Mouse (Mus musculus): Measurements from ENCODE around the gene Robo2. TPM values are rescaled to one million over a fixed set of nuclear protein-coding genes. Genes with fewer than 3 reads are reported as not detected.

The Robo2 gene
- polyA plus RNA-seq, 1 experiment from 2014 or later: 0.01 TPM

- Histone ChIP-seq H3K36me3 (ENCODE audit: inconsistent target) (no peaks in the 10 kb centered on the region), H3K4me3 (ENCODE audit: inconsistent target) (no peak overlapping the region), H3K27ac (no peak overlapping the region), H3K79me2 (ENCODE audit: inconsistent target) (no peaks in the 10 kb centered on the region)
- no CpG with 5 or more reads among the region's 1 CpGs for WGBS (ENCODE audit: missing documents)
These were observed 211.5 kb downstream of the Robo2 start for GRCm38 (mm10) chr16:74200024-74200703.

- 98% methylated on average over 7 of the region's 8 CpGs for WGBS (ENCODE audit: missing documents)
- Histone ChIP-seq H3K27ac (no peak overlapping the region), H3K79me2 (ENCODE audit: inconsistent target) (no peaks in the 10 kb centered on the region), H3K36me3 (ENCODE audit: inconsistent target) (no peaks in the 10 kb centered on the region), H3K4me3 (ENCODE audit: inconsistent target) (no peak overlapping the region)
These were observed 218.6 kb downstream of the Robo2 start for GRCm38 (mm10) chr16:74192979-74193554.

GRCm38 (mm10) chr16:74191621-74192020, 220.0 kb downstream of the Robo2 start:
- 82% methylated on average over 2 of the region's 2 CpGs for WGBS (ENCODE audit: missing documents)
- Histone ChIP-seq H3K27ac (no peak overlapping the region), H3K36me3 (ENCODE audit: inconsistent target) (no peaks in the 10 kb centered on the region), H3K4me3 (ENCODE audit: inconsistent target) (no peak overlapping the region), H3K79me2 (ENCODE audit: inconsistent target) (no peaks in the 10 kb centered on the region)

GRCm38 (mm10) chr16:74182509-74183113, 229.0 kb downstream of the Robo2 start:
- Histone ChIP-seq H3K79me2 (ENCODE audit: inconsistent target) (no peaks in the 10 kb centered on the region), H3K36me3 (ENCODE audit: inconsistent target) (no peaks in the 10 kb centered on the region), H3K27ac (no peak overlapping the region), H3K4me3 (ENCODE audit: inconsistent target) (no peak overlapping the region)
- WGBS (ENCODE audit: missing documents): 54% methylated on average over 3 of the region's 3 CpGs

DNA sequence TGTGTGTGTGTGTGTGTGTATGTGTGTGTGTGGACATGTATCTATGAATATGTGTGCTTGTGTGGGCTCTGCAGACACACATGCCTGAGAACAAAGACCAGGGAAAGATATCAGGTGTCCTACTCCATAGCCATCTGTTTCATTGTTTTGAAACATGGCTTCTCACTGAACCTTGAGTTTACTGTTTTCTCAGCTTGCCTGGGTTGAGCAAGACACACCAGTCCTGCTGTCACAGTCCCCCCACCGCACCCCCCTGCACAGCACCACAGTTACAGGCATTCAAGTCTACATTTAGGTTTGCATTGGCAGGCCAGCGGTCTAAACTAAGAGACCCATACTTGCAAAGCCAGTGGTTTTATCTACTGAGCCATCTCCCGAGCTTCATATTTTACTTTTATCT, 239.0 kb downstream of the Robo2 start:
- Histone ChIP-seq H3K79me2 (ENCODE audit: inconsistent target) (no peaks in the 10 kb centered on the region), H3K4me3 (ENCODE audit: inconsistent target) (no peak overlapping the region), H3K36me3 (ENCODE audit: inconsistent target) (no peaks in the 10 kb centered on the region), H3K27ac (no peak overlapping the region)
- 93% methylated on average over 3 of the region's 3 CpGs for WGBS (ENCODE audit: missing documents)

- WGBS (ENCODE audit: missing documents): 90% methylated on average over 4 of the region's 4 CpGs
- Histone ChIP-seq H3K4me3 (ENCODE audit: inconsistent target) (no peak overlapping the region), H3K27ac (no peak overlapping the region), H3K36me3 (ENCODE audit: inconsistent target) (no peaks in the 10 kb centered on the region), H3K79me2 (ENCODE audit: inconsistent target) (no peaks in the 10 kb centered on the region)
These were observed 242.0 kb downstream of the Robo2 start for GRCm38 (mm10) chr16:74169642-74170041.

DNA sequence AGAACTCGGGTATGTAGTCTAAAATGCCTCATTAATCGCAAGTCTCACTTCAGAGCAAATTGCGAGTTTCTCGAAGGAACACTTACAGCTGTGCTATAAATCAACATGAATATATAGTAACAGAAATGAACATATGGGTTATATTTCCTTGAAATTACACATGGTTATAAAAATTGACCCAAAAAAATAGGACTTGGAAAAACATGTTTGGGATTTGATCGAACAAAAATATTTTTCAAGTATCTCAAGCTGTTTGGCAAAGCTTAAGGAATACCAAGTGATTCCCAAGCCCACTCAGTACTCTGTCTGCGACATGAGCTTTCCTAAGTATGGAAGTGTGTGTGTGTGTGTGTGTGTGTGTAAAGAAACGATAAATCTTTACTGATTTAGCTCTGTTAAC, 242.5 kb downstream of the Robo2 start:
- Histone ChIP-seq H3K79me2 (ENCODE audit: inconsistent target) (no peaks in the 10 kb centered on the region), H3K36me3 (ENCODE audit: inconsistent target) (no peaks in the 10 kb centered on the region), H3K27ac (no peak overlapping the region), H3K4me3 (ENCODE audit: inconsistent target) (no peak overlapping the region)
- WGBS (ENCODE audit: missing documents): 73% methylated on average over 7 of the region's 7 CpGs

DNA sequence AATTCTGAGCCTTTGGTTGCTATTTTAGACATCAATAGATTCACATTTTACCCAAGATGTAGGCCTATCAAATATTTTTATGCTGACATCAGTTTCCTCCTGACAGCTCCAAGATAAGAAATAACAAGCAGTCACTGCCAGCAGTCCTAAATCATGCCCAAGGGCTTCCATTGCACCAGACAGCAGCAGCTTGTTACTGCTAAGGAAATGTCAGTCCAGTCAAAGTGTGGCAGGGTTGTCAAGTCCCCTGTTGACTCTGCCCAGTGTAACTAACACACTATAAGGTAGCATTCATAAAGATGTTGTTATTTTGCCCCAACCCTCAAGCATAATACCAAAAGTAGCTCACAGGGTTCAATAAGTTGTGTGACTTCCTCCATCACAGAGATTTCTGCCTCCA, 243.8 kb downstream of the Robo2 start:
- Histone ChIP-seq H3K36me3 (ENCODE audit: inconsistent target) (no peaks in the 10 kb centered on the region), H3K27ac (no peak overlapping the region), H3K79me2 (ENCODE audit: inconsistent target) (no peaks in the 10 kb centered on the region), H3K4me3 (ENCODE audit: inconsistent target) (no peak overlapping the region)

GRCm38 (mm10) chr16:74162041-74162440, 249.6 kb downstream of the Robo2 start:
- no peak overlapping the region for H3K4me3 ChIP-seq (ENCODE audit: inconsistent target)
- no peaks in the 10 kb centered on the region for H3K36me3 ChIP-seq (ENCODE audit: inconsistent target)
- no peak overlapping the region for H3K27ac ChIP-seq
- no peaks in the 10 kb centered on the region for H3K79me2 ChIP-seq (ENCODE audit: inconsistent target)
- WGBS (ENCODE audit: missing documents): 89% methylated on average over 4 of the region's 4 CpGs

GRCm38 (mm10) chr16:74159189-74159588, 252.4 kb downstream of the Robo2 start:
- H3K4me3 ChIP-seq (ENCODE audit: inconsistent target): no peak overlapping the region
- H3K27ac ChIP-seq: no peak overlapping the region
- no peaks in the 10 kb centered on the region for H3K79me2 ChIP-seq (ENCODE audit: inconsistent target)
- WGBS (ENCODE audit: missing documents): 91% methylated on average over 3 of the region's 3 CpGs
- no peaks in the 10 kb centered on the region for H3K36me3 ChIP-seq (ENCODE audit: inconsistent target)

DNA sequence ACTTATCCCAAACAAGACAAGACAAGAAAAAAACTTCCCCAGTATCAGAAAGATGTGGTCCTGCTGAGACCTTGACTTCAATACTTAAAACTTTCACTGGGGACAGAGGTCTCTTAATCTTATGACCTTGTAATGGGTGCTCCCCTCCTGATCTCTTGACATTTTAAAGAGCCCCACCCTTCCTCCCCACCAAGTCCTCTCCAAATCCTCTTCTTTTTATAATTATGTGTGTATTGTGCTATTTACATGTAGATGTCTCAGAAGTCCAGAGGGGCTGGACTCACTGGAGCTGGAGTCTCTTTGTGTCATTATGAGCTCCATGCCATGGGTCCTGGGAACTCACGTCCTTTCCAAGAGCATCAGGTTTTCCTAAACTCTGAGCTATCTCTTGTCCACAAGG, 275.4 kb downstream of the Robo2 start:
- Histone ChIP-seq H3K79me2 (ENCODE audit: inconsistent target) (no peaks in the 10 kb centered on the region), H3K4me3 (ENCODE audit: inconsistent target) (no peak overlapping the region), H3K36me3 (ENCODE audit: inconsistent target) (no peaks in the 10 kb centered on the region), H3K27ac (no peak overlapping the region)
- 73% methylated on average over 1 of the region's 1 CpGs for WGBS (ENCODE audit: missing documents)

- Histone ChIP-seq H3K27ac (no peak overlapping the region), H3K79me2 (ENCODE audit: inconsistent target) (no peaks in the 10 kb centered on the region), H3K36me3 (ENCODE audit: inconsistent target) (no peaks in the 10 kb centered on the region), H3K4me3 (ENCODE audit: inconsistent target) (no peak overlapping the region)
- WGBS (ENCODE audit: missing documents): 88% methylated on average over 6 of the region's 6 CpGs
These were observed 278.8 kb downstream of the Robo2 start for GRCm38 (mm10) chr16:74132833-74133232.

- no peaks in the 10 kb centered on the region for H3K79me2 ChIP-seq (ENCODE audit: inconsistent target)
- no peaks in the 10 kb centered on the region for H3K36me3 ChIP-seq (ENCODE audit: inconsistent target)
- H3K27ac ChIP-seq: no peak overlapping the region
- H3K4me3 ChIP-seq (ENCODE audit: inconsistent target): no peak overlapping the region
- WGBS (ENCODE audit: missing documents): 94% methylated on average over 5 of the region's 5 CpGs
These were observed 280.3 kb downstream of the Robo2 start for GRCm38 (mm10) chr16:74131370-74131769.

DNA sequence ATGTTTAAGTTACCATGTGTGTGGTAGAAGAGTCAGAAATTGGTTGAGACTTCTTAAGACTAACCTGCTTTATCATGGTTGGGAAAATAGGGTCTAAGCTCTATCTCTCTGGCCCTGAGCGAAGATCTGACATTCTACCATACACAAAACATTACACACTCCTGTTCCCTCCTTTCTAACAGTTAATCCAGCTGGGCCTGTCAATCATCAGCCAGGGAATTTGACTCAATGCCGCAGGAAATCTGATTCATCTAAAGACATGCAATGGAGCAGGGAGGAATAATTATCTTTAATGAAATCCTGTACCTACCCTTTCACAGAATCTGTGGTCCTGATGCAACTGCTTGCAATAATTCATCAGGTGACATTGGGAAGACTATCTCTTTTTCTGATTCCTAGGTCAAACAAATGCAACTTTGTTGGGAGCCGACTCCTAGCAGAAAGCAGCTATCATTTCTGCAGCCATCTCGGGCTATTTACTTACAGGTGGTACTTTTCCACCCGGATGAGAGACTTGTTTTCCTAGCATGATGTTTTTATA, 283.1 kb downstream of the Robo2 start:
- no peaks in the 10 kb centered on the region for H3K36me3 ChIP-seq (ENCODE audit: inconsistent target)
- H3K79me2 ChIP-seq (ENCODE audit: inconsistent target): no peaks in the 10 kb centered on the region
- H3K4me3 ChIP-seq (ENCODE audit: inconsistent target): no peak overlapping the region
- no peak overlapping the region for H3K27ac ChIP-seq
- WGBS (ENCODE audit: missing documents): 82% methylated on average over 5 of the region's 5 CpGs

DNA sequence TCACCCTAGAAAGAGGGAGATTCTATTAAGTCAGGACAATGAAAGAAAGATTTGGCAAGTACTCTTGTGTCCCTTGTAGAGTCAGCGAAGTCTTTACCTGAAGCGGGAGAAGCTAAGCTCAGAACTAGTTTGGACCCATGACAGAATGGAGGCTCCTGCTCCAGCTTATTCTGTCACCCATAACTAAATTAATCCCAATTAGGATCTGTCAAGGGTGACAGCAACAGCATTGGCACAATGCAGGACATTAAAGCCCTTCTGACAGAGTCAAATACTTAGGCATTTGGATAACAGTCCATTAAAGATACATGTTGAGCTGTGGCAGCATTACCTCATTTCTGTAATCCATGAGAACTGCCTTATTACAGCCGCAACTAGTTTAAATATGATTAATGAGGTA, 298.5 kb downstream of the Robo2 start:
- Histone ChIP-seq H3K4me3 (ENCODE audit: inconsistent target) (no peak overlapping the region), H3K36me3 (ENCODE audit: inconsistent target) (no peaks in the 10 kb centered on the region), H3K27ac (no peak overlapping the region), H3K79me2 (ENCODE audit: inconsistent target) (no peaks in the 10 kb centered on the region)
- WGBS (ENCODE audit: missing documents): 93% methylated on average over 3 of the region's 3 CpGs

All from macrophage (primary cell).